Mouse (Mus musculus) common myeloid progenitor, adult 5-6 weeks (primary cell): ENCODE measurements around the gene Gm37240. TPM values are rescaled to one million over a fixed set of nuclear protein-coding genes. Genes with fewer than 3 reads are reported as not detected.
"Not testable (repeated sequence)": the region's sequence is repeated elsewhere in the genome, so short reads cannot be mapped to it uniquely, and the experiment has no call there.

Source experiments
- ATAC-seq: replicated peaks from 2 replicates; pipeline ENCODE4 v1.8.0; 2016; ENCODE audit warnings: low read depth, mild to moderate bottlenecking, moderate TSS enrichment, inconsistent platforms; ENCODE audit not compliant: poor library complexity, severe bottlenecking
- total RNA-seq: library from RNA; stranded (forward); fragments of 200-1000, 187-1606 nt; gene quantifications from 2 replicates; pipeline ENCODE4 v1.2.3, GENCODE M21; 2017

Gene Gm37240
- total RNA-seq, 1 experiment from 2014 or later: not detected

DNA sequence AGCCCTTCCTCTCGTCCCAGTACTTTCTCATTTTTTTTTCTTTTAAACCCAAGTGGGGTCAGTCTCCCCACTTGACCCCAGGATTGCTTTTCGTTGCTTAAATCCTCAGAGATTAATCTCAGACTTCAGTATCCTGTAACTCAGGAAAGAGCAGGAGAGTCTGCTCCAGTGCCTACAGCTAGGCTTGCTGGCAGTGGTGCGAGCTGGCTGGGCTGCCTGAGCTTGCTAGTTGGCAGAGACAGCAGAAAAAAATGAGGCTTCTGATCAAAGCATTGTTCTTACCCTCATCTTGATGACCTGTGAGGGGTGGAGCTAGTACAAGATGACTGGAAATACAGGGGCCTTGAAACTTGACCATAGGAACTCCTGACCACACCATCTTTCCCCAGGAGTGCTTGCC, 292.9 kb downstream of the Gm37240 start:
- no peak for ATAC-seq

DNA sequence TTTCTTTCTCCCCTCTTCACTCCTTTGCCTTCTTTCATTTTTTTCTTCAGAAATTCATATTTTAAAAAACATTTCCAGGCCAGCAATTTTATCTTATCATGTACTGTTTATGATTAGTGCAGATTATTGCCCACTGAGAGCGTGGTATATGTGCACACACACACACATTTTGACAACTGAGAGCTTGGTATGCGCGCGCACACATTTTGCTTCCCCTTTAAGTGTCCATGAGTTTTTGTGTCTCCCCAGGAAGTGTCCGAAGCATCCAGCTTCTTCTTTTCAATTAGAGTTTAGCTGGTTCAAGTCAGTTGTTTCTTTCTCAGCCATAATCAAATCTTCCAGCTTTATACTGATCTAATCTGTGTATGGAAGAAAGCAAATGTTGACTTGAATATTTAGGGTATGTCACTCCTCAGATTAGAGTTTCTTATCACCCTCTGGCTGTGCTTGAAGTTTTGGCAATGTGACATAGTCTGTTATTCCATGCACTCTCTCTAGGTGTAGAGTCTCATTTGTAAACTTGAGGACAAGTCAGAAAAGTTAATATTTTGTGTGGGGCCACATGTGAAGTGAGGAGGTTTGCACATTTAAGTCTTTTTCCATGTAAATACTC, 294.6 kb downstream of the Gm37240 start:
- ATAC-seq: no peak

GRCm38 (mm10) chr3:85592067-85592466, 295.3 kb downstream of the Gm37240 start:
- no peak for ATAC-seq

DNA sequence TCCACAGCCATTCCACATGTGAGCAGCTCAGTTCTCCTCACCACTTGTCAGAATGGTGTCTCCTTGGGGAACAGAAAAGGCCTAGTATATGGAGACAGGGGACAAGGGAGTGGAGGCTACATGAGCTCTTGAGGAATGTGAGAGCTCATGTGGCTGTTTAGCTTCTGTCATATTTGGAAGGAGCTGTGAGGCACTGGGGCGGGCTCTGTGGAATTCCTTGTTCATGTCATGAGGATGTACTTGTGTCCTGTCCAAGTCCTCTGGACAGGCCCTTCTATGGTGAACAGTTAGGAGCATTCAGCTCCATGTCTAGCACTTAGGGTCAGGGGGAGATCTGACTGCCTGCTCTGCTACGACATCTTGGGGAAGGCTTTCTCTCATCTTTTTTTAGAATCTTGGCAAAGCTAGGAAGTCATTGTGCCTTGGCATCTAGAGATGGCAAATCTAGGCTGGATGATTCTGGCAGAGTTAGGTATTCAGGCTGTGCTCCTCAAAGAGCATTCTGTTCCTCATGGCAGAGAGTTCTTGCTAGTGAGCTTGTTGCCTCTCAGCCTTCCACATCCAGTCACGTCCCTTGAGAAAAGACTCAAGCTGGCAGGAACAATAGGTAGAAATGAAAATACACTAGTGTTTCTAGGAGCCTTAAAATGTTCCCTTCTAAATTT, 297.1 kb downstream of the Gm37240 start:
- ATAC-seq: no peak

- no peak for ATAC-seq
Measured at GRCm38 (mm10) chr3:85588701-85589100, 298.6 kb downstream of the Gm37240 start.

DNA sequence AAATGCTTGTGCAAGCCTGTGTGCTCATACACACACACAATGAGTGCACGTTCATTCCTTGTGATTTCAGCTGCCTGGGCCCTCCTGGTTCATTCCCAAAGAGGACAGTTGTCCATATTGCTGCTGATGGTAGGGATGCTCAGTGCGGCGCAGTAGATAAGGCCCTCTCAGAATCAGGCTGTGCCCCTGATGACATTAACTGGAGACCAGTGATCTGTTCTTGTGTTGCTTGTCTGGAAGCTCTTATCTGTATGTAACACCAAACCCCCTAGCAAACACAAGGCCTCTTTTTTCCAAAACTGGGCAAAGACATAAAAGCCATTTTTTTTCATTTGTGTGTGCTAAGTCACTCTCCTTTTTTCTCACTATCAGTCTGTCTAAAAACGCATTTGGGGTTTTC, 302.4 kb downstream of the Gm37240 start:
- ATAC-seq: no peak

DNA sequence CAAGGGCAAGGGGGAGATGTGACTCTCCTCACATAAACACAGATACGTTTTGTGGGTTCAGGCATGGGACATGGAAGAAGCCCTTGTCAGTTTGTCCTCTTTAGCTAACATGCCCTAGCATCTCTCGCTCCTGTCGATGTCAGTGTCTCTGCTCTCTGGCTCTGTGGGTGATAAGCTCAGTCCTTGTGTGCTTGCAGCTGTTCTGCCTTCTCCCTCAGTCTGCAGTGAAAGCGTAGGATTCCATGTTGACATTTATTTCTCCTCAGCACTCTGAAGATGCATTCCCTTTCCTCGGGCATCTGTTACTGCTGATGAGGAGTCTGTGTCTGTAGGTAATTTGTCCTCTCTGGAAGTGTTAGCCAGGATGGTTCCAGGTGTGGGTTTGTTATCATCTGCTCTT, 304.1 kb downstream of the Gm37240 start:
- ATAC-seq: no peak

GRCm38 (mm10) chr3:85582726-85583125, 304.6 kb downstream of the Gm37240 start:
- no peak for ATAC-seq

- ATAC-seq: peak; percentile 96
Measured at GRCm38 (mm10) chr3:85573864-85574830, 313.2 kb downstream of the Gm37240 start, which contains the start of gene Gatb. Gene Gatb, plus strand, starts transcription at chr3:85574119.

GRCm38 (mm10) chr3:85573216-85573863, 314.0 kb downstream of the Gm37240 start:
- no peak for ATAC-seq

DNA sequence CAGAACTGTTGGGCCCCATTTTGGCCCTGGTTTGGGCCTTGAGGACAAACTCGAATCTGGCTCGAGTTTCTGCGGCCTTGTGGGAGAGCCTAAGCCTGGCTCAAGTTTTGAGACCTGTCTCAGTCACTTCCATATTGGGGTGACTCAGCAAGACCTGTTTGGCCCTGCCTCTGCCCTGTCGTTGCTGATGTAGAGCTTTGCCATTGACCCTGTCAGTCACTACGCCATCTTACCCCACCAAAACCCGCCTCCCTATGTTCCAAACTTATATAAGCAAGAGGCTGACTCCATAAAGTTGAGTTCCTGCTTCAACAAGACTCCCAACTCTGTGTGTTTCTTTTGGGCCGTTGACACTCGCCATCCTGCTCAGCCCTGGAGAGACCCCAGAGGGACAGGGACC, 314.8 kb downstream of the Gm37240 start:
- ATAC-seq: not testable (repeated sequence)

GRCm38 (mm10) chr3:85571276-85571675, 316.0 kb downstream of the Gm37240 start:
- ATAC-seq: peak; percentile 53

DNA sequence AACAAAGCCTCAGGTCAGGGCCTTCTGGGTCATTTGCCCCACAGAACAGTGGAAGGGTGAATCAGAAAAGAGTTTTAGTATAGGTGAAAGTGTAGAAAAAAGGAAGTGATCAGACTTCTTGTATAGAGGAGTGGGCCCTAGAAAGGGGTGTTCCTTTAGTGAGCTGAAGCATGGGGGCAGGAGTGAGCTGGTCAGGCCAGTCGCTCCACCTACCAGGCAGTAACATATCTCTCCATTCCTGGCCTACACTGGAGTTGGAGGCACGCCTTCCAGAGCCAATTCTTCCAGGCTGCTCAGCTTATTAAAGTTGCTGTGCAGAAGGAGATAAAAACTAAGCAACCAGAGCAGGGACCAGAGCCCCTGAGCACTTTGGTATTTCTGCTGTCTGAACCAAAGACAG, 322.7 kb downstream of the Gm37240 start:
- ATAC-seq: no peak

DNA sequence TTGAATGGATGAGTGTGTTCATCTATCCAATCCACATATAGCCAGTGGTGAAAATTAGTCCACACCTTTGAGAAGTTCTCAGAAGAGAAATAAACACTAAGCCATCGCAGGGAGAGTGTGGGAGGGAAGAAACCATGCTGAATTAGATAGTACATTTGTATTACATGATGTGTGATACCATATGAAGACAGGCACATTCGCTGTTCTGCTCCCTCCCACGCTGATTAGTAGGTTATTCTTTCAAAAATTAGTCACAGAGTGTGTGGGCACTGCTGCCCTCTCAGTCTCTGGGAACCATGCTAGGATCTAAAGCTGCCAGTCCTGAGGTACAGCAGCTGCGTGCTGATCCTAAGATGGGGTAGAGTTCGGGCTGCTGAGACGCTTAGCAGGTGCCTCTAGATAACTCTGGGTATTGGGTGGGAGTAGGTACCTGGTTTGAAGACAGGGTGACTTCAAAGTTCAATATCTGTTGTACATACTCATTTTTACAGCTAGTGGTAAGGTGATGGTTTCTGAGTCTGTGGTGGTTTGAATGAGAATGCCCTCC, 333.5 kb downstream of the Gm37240 start:
- no peak for ATAC-seq

- ATAC-seq: no peak
Measured at GRCm38 (mm10) chr3:85551352-85551751, 336.0 kb downstream of the Gm37240 start.

DNA sequence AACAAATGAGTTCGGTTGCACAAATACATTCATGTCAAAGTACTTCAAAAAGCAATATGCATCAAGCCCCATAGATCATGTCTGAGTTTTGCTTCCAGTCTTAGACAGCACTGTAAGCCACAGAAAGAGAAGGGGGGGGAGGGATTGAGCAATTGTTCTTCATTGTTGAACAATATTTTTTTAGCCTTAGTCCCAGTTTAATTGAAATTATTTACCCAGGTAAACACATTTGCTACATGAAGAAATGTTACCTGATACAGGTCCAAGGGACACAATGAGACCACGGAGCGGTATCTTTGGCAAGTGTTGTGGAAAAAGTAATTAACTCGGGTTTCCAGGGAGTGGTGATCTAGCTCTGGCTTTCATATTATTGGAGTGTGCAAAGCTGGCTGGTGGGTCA, 337.0 kb downstream of the Gm37240 start:
- ATAC-seq: no peak

- ATAC-seq: 0 out of 2 replicates have a peak, but pooled peaks have one; percentile 45
Measured at GRCm38 (mm10) chr3:85543652-85544051, 343.7 kb downstream of the Gm37240 start.

DNA sequence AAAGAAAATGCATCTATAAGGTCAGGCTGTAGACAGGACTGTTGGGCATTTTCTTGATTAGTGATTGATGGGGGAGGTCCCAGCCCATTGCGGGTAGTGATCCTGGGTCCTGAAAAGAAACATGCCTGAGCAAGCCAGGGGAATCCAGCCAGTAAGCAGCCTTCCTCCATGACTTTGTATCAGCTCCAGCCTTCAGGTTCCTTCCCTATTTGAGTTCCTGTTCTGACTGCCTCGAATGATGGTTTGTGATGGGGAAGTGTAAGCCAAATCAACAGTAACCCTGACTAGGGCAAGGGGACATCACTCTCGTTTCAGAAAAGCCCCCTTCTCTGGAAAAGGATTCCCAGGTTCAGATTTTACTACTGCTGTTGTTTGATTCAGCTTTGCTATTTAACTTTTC, 344.6 kb downstream of the Gm37240 start:
- peak; percentile 74 for ATAC-seq

- ATAC-seq: no peak
Measured at GRCm38 (mm10) chr3:85535621-85536520, 351.4 kb downstream of the Gm37240 start.
